Mouse (Mus musculus) retina, adult 2 months (tissue): ENCODE data around the gene Isx.

ENCODE experiments used
- DNase-seq: peaks from one replicate; pipeline ENCODE4 v3.0.0-alpha.2; 2012; ENCODE audit warnings: low read depth, low spot score

Gene Isx

DNA sequence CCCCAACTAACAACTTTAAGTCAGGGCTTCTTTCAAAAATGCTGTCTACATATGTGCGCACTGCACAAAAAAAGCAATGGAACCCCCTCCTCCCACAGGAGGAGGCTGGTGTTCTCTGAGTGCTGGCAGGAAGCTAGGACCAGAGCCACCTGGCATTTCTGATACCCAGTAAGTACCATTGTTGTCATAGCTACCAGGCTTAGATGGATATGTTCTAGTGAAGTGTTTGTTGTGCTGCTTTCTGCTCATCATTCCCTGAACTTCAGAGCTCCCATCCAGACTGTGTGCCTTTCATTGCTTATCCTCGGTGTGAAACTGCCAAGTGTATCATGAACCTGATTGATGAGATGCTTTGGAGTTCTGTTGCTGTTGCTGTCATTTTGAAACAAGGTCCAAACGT, 26.8 kb downstream of the Isx start:
- no peak for DNase-seq

DNA sequence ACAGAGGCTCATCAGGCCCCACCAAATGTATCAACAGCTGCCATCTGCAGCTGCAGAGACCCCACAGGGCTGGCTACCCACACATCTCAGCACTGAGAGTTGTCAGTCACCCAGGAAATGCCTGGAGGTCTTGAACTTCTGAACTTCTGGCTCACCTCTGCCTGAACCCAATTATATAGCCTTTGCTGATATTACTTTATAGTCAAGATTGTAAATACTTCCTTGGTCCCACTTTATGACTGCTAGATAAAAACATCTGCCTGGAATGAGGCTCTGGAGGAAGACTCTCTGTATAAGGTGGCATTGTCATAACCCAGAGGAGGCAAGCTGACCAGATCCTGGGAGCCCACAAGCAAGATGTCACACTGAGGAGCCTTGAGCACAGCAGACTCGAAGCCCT, 28.8 kb downstream of the Isx start:
- DNase-seq, result no peak

DNA sequence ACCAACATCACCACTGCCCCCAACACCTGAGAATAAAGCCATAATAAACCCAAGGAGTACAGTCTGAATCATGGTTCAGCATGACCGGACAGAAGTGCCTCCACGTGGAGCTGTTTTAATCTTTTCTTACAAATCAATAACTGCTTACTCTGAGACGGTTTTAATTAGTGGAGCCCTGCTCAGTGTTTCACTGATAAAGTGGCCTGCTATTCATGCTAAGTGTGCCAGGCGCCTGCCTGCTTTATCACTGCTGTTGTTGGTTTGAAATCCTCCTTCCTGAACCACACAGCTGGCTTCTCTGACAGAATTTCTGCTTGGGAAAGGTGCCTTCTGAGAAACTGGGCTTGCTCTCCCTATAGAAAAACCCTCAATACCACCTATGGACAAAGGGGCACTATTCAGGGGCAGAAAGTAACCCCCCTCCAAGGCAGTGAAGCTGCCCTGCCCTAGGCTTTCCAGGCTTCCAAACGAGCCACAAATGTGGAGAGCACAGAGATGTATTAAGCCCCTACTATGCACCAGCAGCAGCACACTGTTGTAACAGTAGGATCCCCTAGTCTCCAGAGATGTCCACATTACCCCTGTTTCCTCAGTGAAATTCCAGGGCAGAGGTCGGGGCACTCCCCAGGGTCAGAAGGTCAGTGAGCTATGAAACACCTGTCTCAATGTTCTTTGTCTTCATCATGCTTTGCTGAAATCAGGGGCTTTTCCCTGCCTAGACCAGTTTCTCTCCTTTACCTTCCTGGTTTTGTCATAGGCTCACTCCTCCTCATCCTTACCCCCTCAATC, 30.3 kb downstream of the Isx start:
- DNase-seq, result no peak

DNA sequence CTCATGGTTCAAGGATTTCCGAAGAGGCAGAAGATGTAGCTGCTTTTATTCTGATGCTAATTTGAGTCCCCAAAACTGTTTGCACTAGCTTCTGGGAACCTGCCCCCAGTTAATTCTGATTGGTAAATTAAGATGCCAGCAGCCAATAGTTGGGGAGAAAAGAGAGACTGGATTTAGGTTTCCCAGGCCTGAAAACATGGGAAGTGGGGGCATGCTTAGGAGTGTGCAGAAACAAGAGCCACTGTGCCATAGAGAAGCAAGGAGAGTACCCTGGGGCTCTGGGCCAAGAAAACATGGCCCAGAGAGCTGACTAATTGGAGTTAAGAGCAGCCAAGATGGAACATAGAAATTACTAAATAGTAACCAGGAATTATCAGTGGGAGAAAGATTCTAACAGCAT, 33.4 kb downstream of the Isx start:
- DNase-seq, result no peak

DNA sequence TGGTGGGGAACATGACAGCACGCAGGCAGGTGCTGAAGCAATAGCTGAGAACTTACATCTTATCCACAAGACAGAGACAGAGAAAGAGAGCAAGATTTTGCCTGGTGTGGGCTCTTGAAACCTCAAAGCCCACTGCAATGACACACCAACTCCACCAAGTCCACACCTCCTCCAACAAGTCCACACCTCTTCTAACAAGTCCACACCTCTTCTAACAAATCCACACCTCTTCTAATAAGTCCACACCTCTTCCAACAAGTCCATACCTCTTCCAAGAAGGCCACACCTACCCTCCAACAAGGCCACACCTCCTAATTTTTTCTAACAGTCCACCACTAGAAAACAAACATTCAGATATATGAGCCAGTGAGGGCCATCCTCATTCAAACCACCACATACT, 37.7 kb downstream of the Isx start:
- no peak for DNase-seq

DNA sequence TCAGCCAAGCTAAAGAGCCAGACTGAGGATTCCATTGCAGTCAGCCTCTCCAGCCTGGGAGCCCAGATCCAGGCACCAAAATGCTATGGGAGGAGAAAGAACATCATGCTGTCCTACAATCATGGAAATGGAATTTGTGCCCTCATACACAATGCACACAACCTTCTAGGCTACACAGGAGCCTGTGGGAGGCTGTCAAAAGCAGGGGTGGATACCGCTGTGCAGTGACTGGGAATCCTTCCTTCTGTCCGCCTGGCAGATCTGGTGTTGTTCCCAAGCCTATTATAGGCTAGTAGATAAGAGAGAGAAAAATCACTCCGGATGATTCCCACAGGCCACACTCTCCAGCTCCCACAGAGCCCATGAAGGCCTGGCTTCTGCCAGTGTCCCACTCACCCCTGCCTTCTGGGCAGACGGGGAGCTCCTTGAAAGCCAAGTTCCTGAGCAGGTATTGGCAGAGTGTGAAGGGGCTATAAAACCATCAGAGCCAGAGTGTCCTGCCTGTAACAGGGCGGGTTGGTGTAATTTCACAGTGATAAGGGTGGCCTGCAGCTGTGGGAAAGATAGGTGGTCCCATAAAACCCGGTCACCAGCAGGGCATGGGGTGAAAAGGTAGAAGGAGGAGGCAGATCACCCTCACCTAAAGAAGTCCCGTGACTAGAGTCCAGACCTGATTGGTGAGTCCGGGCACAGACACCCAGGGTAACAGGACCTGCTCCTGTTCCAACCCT, 47.9 kb downstream of the Isx start:
- no peak for DNase-seq

DNA sequence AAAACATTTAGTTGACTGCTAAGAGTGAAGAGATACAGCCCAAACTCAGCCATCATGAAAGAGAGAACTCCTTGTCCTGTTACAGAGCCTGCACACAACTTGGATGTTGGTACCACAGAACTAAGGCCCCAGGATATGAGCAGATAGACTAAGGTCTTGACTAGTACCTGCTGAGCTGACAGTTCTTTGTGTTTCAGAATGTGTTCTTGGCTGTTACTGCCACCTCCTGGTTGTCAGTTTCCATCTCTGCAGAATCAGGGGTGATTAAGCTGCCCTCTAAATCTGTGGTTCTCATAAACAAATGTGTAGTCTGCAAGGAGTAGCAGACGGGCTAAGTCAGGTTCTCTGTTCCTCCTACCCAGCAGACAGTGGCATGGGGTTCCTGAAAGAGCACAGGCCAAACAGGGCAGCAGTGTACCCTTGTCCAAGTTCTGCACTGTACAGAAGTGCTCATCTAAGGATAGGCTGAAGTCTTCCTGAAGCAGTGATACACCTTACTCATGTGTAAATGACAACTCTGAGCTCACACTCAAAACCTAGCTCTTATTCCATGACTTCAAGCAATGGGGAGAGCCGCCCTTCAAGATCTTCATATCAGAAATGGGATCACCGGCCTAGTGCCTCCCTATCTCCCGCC, 49.0 kb downstream of the Isx start:
- DNase-seq, result no peak

DNA sequence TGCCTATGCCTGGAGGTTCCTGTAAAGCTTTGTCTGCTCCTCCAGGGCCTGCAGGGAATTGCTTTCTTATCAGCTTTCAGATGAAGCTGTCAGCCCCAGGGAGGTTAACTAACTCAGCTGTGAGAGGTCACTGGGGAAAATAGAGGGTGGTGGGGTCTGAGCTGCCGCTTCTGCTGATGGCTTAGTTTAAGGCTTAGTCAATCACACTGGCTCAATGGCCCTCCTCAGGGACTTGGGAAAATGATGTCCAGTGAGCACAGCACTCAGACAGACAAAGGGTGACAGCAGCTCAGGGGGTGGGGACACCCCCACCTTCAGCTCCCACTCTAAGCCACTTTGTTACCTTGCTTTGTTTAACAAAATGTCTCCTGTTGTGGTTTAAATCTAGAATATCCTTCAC, 55.0 kb downstream of the Isx start:
- no peak for DNase-seq

DNA sequence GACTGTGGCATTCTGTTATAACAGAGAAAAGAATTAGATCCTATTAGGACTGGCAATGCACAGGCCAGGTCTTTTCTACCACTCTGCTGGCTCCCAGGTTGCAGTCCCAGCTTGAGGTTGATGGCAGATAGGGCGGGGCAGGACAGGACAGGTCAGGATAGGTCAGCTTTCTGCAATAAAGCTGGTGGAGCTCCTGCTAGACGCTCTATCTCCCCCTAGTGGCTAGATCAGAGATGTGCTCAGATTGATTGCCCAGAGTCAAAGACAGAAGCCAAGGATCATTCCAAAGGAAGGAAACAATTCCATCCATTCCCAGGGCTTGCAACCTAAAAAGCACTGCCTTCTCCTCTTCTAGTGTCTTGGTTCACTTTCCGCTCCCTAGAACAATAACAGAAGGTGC, 57.8 kb downstream of the Isx start:
- peak; percentile 37 for DNase-seq

DNA sequence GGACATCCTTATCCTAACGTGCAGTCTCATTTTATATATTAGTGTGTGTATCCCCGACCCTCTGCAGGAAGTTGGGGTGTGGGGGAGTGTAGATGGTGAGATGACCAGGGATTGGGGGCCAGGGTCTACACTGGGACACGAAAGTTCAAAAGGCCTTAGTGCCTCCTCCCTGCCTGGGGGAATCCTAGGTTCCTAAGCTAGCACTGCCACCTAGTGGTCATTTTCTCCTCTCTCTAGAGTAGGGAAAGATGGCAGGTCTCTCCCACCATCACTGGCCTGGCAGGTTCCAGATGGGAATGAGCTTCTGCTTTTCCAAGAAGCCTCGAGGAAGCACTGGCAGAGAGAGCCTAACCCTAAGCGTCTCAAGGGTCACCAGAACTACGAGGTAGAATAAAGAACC, 62.3 kb downstream of the Isx start:
- peak; percentile 47 for DNase-seq

DNA sequence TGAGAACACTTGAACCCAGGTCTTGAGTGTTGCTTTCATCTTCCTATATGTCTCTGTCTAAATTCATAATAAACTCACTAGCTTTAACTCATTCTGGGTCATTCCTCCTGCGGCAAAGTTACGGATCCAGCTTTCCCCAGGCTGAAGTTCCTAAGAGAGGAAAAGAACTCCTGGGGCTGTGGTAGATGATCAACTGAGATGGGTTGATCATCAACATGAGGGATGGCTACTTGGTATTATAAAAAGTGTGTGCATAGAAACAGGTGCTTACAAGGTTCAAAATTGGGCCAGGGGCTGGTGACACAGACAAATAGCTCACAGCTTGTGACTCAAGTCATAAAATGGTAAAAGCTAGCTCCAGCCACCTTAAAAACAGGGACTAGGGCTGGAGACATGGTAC, 63.7 kb downstream of the Isx start:
- no peak for DNase-seq

DNA sequence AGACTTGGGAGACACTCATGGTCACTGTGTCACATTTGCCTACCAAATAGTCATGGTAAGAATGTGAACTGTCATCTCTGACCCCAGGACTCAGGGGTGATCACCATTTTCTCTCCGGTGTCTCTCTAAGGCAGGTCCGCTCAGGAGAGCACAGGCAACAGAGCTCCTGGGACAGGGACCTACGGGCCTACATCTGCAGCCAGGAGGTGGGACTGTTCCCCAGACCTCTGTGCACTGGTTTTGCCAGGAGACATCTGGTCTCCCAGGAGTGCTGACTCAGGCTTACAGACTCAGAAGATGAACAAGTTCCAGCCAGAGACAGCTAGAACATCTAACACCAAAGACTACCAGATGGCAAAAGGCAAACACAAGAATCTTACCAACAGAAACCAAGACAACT, 69.1 kb downstream of the Isx start:
- DNase-seq, result no peak
